Mouse (Mus musculus): ENCODE measurements around the gene Srebf1. TPM values are rescaled to one million over a fixed set of nuclear protein-coding genes. Genes with fewer than 3 reads are reported as not detected.

Srebf1 gene
- total and polyA plus RNA-seq, 2 experiments from 2014 or later, result 50.6 to 169 TPM

GRCm38 (mm10) chr11:60165076-60165475, 57.3 kb downstream of the Srebf1 start:
- 27% methylated on average over 5 of the region's 5 CpGs for WGBS
- H3K9ac ChIP-seq (replicated peaks; ENCODE audit: low read length), result no peak overlapping the region
- peak overlapping the region; percentile 62 for H3K27ac ChIP-seq
- H3K27me3 ChIP-seq (ENCODE audit: insufficient read depth, low read length), result no peaks in the 10 kb centered on the region
- peak; percentile 78 for DNase-seq (ENCODE audit: low spot score)
- no peak for TF ChIP-seq CTCF (IDR thresholded peaks at IDR 0.05; ENCODE audit: low read depth)
- no peaks in the 10 kb centered on the region for H3K9me3 ChIP-seq (ENCODE audit: low read length)
- peak; percentile 83 for ATAC-seq
- H3K4me2 ChIP-seq (ENCODE audit: low read depth, low read length), result no peak overlapping the region
- H3K36me3 ChIP-seq (ENCODE audit: insufficient read depth, low read length), result no peaks in the 10 kb centered on the region; the same call in 1 of the 2 replicates
- peaks cover 57% of the 10 kb centered on the region for H3K4me1 ChIP-seq (ENCODE audit: insufficient read depth, low read length)
- H3K4me3 ChIP-seq (ENCODE audit: low read length), result no peak overlapping the region

DNA sequence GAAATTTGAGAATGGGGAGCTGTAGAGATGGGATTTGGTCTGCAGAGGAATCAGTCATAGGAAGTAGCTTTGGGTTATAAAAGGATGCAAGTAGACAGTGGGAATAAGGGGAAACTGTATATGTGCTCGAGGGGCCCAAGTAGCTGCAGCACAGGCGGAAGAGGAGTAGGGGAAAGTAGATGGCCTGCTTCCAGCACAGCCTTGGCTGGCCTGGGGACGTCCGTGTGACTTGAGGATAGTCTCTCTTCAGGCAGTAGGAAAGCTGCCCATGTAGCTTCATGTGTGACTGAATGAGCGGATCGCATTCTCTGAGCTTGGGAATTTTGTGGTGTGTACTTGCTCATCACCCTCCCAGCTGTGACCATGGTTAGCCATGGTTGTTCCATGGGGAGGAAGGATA, 57.9 kb downstream of the Srebf1 start:
- TF ChIP-seq CTCF (IDR thresholded peaks at IDR 0.05; ENCODE audit: low read depth), result no peak
- ATAC-seq (no peak), DNase-seq (ENCODE audit: low spot score) (peak; percentile 44)
- Histone ChIP-seq H3K9me3 (ENCODE audit: low read length) (no peaks in the 10 kb centered on the region), H3K27me3 (ENCODE audit: insufficient read depth, low read length) (no peaks in the 10 kb centered on the region), H3K27ac (peak overlapping the region; percentile 62), H3K36me3 (ENCODE audit: insufficient read depth, low read length) (no peaks in the 10 kb centered on the region; the same call in 1 of the 2 replicates), H3K4me3 (ENCODE audit: low read length) (no peak overlapping the region), H3K4me1 (ENCODE audit: insufficient read depth, low read length) (peaks cover 57% of the 10 kb centered on the region), H3K4me2 (ENCODE audit: low read depth, low read length) (no peak overlapping the region), H3K9ac (replicated peaks; ENCODE audit: low read length) (no peak overlapping the region)
- 50% methylated on average over 6 of the region's 6 CpGs for WGBS

DNA sequence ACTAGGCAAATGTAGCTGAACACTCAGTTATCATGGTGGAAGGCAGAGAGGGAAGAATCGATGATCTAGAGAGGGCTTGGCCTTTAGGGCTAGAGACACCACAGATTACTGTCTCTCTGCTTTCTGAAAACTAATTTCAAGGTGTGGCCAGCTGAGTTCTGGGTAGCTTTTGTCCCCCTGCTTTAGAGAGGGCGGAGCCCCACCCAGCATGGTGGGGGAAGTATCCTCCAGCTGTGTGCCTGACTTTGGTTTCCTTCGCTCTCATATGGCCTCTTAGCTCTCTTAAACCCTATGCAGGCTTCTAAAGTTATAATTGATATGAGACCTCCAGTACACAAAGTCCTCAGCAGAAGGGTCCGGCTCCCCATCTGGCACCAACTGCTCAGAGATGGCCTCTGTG, 59.0 kb downstream of the Srebf1 start:
- H3K4me2 ChIP-seq (ENCODE audit: low read depth, low read length), result no peak overlapping the region

GRCm38 (mm10) chr11:60162547-60162946, 59.8 kb downstream of the Srebf1 start:
- H3K4me2 ChIP-seq (ENCODE audit: low read depth, low read length), result no peak overlapping the region
- H3K36me3 ChIP-seq (ENCODE audit: insufficient read depth, low read length), result no peaks in the 10 kb centered on the region; the same call in 1 of the 2 replicates
- TF ChIP-seq CTCF (IDR thresholded peaks at IDR 0.05; ENCODE audit: low read depth), result no peak
- H3K4me3 ChIP-seq (ENCODE audit: low read length), result no peak overlapping the region
- no peak for ATAC-seq
- H3K4me1 ChIP-seq (ENCODE audit: insufficient read depth, low read length), result peaks cover 45% of the 10 kb centered on the region
- 83% methylated on average over 1 of the region's 1 CpGs for WGBS
- H3K27me3 ChIP-seq (ENCODE audit: insufficient read depth, low read length), result no peaks in the 10 kb centered on the region
- no peak for DNase-seq (ENCODE audit: low spot score)
- no peaks in the 10 kb centered on the region for H3K9me3 ChIP-seq (ENCODE audit: low read length)
- H3K27ac ChIP-seq, result no peak overlapping the region
- no peak overlapping the region for H3K9ac ChIP-seq (replicated peaks; ENCODE audit: low read length)

More for the DNA sequence above, 59.0 kb downstream of the Srebf1 start:
- Histone ChIP-seq H3K36me3 (ENCODE audit: insufficient read depth, low read length) (no peaks in the 10 kb centered on the region; the same call in 1 of the 2 replicates), H3K9ac (replicated peaks; ENCODE audit: low read length) (no peak overlapping the region), H3K4me3 (ENCODE audit: low read length) (no peak overlapping the region), H3K27ac (peak overlapping the region; percentile 62; the same call in 1 of the 2 replicates), H3K27me3 (ENCODE audit: insufficient read depth, low read length) (no peaks in the 10 kb centered on the region), H3K9me3 (ENCODE audit: low read length) (no peaks in the 10 kb centered on the region), H3K4me1 (ENCODE audit: insufficient read depth, low read length) (peaks cover 54% of the 10 kb centered on the region)
- DNase-seq (ENCODE audit: low spot score) (no peak), ATAC-seq (no peak)
- 86% methylated on average over 4 of the region's 4 CpGs for WGBS
- no peak for TF ChIP-seq CTCF (IDR thresholded peaks at IDR 0.05; ENCODE audit: low read depth)

- Histone ChIP-seq H3K27ac (peak overlapping the region; percentile 69), H3K4me2 (ENCODE audit: low read depth, low read length) (peak overlapping the region; percentile 11; the same call in 1 of the 2 replicates), H3K4me3 (ENCODE audit: low read length) (no peak overlapping the region), H3K9ac (replicated peaks; ENCODE audit: low read length) (peak overlapping the region; percentile 28; the same call in 1 of the 2 replicates), H3K4me1 (ENCODE audit: insufficient read depth, low read length) (peaks cover 41% of the 10 kb centered on the region), H3K9me3 (ENCODE audit: low read length) (no peaks in the 10 kb centered on the region), H3K36me3 (ENCODE audit: insufficient read depth, low read length) (no peaks in the 10 kb centered on the region; the same call in none of the 2 replicates), H3K27me3 (ENCODE audit: insufficient read depth, low read length) (no peaks in the 10 kb centered on the region)
- DNase-seq (ENCODE audit: low spot score), result no peak
- no peak for ATAC-seq
- TF ChIP-seq CTCF (IDR thresholded peaks at IDR 0.05; ENCODE audit: low read depth), result no peak
- WGBS, result 35% methylated on average over 9 of the region's 9 CpGs
Measured at GRCm38 (mm10) chr11:60161146-60161874, 61.1 kb downstream of the Srebf1 start.

DNA sequence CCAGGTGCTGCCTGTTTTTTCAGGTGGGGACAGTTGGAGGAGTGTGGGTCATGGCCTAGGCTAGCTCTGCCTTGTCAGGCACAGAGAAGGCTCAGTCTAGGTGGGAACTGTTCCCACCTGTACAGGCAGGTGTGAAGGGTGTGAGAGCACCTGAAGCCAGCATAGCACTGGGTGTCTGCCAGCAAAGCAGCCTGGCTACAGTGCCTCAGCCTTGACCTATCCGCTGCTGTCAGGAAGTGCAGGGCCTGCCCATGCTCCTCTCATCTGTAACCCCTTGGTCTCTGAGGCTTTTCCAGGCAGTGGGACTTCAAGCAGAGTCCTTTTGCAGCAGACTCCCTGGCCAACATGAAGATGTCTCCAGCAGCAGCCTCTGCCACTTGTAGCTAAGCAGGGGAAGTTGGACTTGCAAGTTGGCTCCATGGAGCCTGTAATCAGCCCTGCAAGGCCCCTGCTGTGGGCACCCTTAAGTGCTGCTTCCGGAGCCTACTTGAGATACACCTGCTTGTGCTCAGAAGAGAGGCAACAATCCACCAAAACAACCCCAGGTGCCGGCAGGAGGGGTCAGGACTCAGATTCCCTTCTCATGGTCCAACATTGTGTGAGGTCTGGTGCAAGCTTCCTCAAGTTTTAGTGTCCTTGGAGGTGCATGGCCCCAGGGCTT, 61.8 kb downstream of the Srebf1 start:
- no peak for TF ChIP-seq CTCF (IDR thresholded peaks at IDR 0.05; ENCODE audit: low read depth)
- Histone ChIP-seq H3K36me3 (ENCODE audit: insufficient read depth, low read length) (no peaks in the 10 kb centered on the region; the same call in none of the 2 replicates), H3K9me3 (ENCODE audit: low read length) (no peaks in the 10 kb centered on the region), H3K27ac (peak overlapping the region; percentile 69; the same call in 1 of the 2 replicates), H3K4me2 (ENCODE audit: low read depth, low read length) (no peak overlapping the region), H3K9ac (replicated peaks; ENCODE audit: low read length) (0 out of 2 replicates have a peak overlapping the region, but pooled peaks have one; percentile 28), H3K4me3 (ENCODE audit: low read length) (no peak overlapping the region), H3K27me3 (ENCODE audit: insufficient read depth, low read length) (no peaks in the 10 kb centered on the region), H3K4me1 (ENCODE audit: insufficient read depth, low read length) (peaks cover 35% of the 10 kb centered on the region)
- WGBS, result 68% methylated on average over 3 of the region's 3 CpGs
- ATAC-seq (no peak), DNase-seq (ENCODE audit: low spot score) (no peak)
